Mouse (Mus musculus): ENCODE data around the gene Sart3.
"Not testable (repeated sequence)": the region's sequence is repeated elsewhere in the genome, so short reads cannot be mapped to it uniquely, and the experiment has no call there.

Gene Sart3

GRCm38 (mm10) chr5:113791197-113792095 is 19.1 kb upstream of the Sart3 start:
- DNase-seq (ENCODE audit: low read depth, low spot score) = no peak

GRCm38 (mm10) chr5:113790453-113791196 is 18.3 kb upstream of the Sart3 start:
- DNase-seq (ENCODE audit: low read depth, low spot score) = no peak

- DNase-seq (ENCODE audit: low read depth, low spot score) = no peak
Observed at GRCm38 (mm10) chr5:113789075-113789788, 16.9 kb upstream of the Sart3 start.

- no peak for DNase-seq (ENCODE audit: low read depth, low spot score)
Observed at GRCm38 (mm10) chr5:113788645-113789044, 16.3 kb upstream of the Sart3 start.

- DNase-seq (ENCODE audit: low read depth, low spot score) = no peak
Observed at GRCm38 (mm10) chr5:113786985-113787384, 14.7 kb upstream of the Sart3 start.

DNA sequence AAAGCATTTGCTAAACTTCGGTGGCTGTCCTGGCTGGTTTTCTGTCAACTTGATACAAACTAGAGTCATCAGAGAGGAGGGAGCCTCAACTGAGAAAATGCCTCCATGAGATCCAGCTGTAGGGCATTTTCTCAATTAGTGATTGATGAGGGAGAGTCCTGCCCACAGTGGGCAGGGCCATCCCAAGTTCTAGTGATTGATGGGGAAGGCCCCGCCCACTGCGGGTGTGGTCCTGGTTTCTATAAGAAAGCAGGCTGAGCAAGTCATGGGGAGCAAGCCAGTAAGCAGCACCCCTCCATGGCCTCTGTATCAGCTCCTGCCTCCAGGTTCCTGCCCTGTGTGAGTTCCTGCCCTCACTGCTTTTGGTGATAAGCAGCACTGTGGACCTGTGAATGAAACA is 11.8 kb upstream of the Sart3 start:
- peak; percentile 87 for DNase-seq (ENCODE audit: low read depth, low spot score)

- DNase-seq (ENCODE audit: low read depth, low spot score) = peak; percentile 93
Observed at GRCm38 (mm10) chr5:113783581-113784001, 11.3 kb upstream of the Sart3 start.

DNA sequence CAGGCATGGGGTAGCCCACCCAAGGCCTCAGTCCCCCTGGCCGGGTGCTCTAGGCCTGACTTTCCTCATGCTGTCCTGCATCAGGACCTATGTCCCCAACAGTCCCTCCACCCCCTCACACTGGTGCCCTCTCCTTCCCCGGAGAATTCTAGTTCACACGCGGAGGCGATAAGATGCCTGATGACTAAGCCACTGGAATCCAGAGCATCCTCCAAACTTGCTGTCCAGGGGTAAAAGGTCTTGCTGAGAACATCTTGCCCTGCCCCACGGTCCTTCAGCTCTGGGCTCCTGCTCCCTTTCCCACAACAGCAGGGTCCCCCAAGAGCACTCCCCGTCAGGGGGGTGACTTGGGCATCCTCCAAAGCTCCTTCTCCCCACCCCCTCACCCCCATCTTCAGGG is 10.3 kb upstream of the Sart3 start:
- peak; percentile 88 for DNase-seq (ENCODE audit: low read depth, low spot score)

DNA sequence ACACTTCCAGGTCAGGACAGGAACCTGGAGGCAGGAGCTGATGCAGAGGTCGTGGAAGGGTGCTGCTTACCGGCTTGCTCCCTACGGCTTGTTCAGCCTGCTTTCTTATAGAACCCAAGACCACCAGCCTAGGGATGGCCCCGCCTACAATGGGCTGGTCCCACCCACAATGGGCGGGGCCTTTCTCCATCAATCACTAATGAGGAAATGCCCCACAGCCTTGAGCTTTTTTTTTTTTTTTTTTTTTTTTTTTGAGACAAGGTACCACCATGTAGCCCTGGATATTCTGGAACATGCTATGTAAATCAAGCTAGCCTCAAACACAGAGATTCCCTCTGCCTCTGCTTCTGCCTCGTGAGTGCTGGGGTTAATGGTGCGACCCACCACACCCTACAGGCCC is 9.6 kb upstream of the Sart3 start:
- no peak for DNase-seq (ENCODE audit: low read depth, low spot score)

GRCm38 (mm10) chr5:113781254-113781653 is 8.9 kb upstream of the Sart3 start:
- peak; percentile 34 for DNase-seq (ENCODE audit: low read depth, low spot score)

GRCm38 (mm10) chr5:113780763-113781162 is 8.5 kb upstream of the Sart3 start:
- DNase-seq (ENCODE audit: low read depth, low spot score) = no peak

DNA sequence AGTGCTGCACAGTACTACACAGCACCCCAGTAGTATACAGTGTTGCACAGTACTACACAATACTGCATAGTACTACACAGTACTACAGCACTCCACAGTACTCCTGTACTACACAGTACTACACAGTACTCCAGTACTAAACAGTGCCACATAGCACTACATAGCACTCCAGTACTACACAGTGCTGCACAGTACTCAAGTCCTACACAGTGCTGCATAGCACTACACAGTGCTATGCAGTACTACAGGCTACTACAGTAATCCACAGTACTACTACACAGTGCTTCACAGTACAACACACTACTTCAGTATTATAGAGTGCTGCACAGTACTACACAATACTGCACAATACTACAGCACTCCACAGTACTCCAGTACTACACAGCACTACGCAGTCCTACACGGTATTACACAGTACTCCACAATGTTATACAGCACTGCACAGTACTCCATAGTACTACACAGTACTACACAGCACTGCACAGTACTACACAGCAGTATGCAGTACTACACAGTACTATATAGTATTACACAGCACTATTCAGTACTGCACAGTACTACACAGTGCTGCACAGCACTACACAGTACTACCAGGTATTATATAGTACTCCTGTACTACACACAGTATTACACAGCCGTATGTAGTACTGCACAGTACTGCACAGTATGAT is 7.9 kb upstream of the Sart3 start:
- no peak for DNase-seq (ENCODE audit: low read depth, low spot score)

GRCm38 (mm10) chr5:113779569-113779968 is 7.3 kb upstream of the Sart3 start:
- no peak for DNase-seq (ENCODE audit: low read depth, low spot score)

- not testable (repeated sequence) for DNase-seq (ENCODE audit: low read depth, low spot score)
Observed at GRCm38 (mm10) chr5:113777728-113778127, 5.4 kb upstream of the Sart3 start.

DNA sequence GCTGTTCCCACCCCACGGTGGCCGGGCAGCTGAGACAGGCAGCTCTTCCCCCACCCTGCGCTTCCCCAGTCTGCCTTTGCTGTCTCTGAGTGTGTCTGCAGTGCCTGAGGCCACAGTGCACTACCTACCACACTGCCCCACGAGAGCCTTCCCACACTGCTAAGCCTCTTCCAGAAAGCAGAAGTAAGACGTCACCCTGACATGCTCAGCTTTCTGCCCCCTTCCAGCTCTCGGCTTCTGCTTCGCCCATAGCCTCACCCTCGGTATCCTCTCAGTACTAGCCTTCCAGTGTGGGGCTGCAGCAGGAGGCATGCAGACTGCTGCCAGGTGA is 4.6 kb upstream of the Sart3 start:
- no peak for DNase-seq (ENCODE audit: low read depth, low spot score)

DNA sequence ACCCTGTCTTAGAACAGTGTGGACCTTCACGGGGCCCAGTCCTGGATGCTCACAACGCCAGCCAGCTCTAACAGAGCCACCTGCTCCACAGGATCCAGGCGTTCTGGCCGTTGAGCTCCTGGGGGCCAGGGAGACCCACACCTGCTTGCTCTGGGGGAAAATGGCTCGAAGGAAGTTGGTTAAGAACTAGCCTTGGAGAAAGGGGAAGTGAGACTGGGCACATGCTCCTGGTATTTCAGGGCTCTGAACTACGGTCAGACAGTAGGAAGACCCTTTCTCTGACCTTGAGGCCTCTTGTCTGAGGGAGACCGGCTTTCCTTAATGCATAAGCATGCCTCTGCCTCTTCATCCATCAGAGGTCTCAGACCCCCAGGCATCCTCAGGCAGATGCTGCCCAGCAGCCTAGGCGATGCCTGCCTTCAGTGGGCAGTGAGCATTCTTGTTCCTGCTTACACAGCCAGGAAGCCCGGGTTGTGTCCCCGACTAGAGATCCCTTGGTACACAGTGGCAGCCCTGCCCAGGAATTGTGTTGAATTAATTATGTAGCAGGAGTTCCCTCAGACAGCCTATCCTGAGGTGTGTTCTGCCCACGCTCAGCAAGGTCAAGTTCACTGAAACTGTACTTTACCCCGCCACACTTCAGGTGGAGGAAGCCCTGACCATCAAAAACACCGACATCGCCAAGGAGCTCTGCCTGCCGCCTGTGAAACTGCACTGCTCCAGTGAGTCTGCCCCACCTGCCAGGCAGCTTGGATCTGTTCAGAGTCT is 4.0 kb upstream of the Sart3 start:
- DNase-seq (ENCODE audit: low read depth, low spot score) = no peak

GRCm38 (mm10) chr5:113775585-113775984 is 3.3 kb upstream of the Sart3 start:
- no peak for DNase-seq (ENCODE audit: low read depth, low spot score)

GRCm38 (mm10) chr5:113773664-113774063 is 1.4 kb upstream of the Sart3 start:
- peak; percentile 93 for DNase-seq (ENCODE audit: low read depth, low spot score)

DNA sequence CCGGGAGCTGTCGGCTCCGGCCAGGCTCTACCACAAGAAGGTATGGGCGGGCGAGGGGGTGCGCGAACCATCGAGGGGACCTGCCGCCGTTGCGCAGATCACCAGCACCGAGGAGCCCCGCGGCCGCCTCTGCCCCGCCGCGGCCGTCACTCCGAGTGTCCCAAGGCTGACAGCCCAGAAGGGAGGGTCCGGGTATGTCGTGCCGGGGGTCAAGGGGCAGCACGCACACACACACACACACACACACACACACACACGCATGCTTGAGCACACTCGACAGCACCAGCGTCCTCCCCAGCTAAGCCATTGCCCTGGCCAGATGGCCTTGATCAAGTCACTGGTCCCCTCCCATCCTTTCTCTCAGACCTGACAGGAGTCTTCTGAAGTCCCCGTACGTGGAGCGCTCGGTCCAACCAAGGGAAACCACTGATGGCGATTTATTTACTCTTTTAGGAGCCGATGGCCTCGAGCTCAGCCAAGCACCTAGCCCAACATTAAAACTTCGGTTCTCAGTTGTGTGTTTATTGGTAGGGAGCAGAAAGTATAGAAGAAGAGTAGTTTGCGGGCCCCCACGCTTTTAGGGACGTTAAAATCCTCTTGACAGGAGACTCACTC is 702 bp upstream of the Sart3 start:
- peak; percentile 25 for DNase-seq (ENCODE audit: low read depth, low spot score)
